Mouse (Mus musculus) heart, postnatal 0 days (tissue): Measurements from ENCODE around the gene Mcrs1.

Experiments used
- CTCF ChIP-seq: IDR thresholded peaks from 2 replicates; pipeline ENCODE4 v1.5.1; 2016; ENCODE audit warnings: antibody characterized with exemption, control low read depth, low read depth
- EP300 ChIP-seq: IDR thresholded peaks from 2 replicates; pipeline ENCODE4 v1.6.1; 2016; ENCODE audit warnings: antibody characterized with exemption, low read depth

DNA sequence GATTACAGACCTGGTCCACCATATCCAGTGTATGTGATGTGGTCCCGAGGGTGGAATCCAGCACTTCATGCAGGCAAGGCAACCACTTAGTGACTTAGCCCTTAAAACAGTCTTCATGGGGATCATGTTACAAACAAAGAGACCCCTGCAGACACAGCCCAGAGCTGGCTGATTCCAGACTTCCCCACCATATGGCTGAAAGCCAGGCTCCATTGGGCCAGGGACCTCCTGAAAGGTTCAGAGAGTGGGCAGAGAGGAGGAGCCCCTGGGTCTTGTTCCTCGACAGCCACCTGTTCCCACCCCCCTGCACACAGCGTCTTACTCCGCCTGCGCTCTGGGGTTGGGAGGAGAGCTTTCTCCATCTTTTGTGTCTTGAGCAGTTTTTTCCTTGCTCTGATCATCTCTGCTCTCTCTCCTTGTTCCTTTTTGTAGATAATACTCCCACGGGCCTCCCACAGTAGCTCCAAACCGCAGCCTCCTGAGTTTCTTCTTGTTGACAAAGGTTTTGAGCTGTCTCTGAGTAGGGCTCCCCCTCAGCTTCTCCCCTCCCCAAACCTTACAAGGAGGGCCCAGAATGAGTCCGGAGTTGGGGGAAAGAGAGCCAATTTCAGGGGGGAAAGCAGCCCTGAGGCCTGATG, 30.3 kb downstream of the Mcrs1 start:
- no peak for TF ChIP-seq CTCF
- TF ChIP-seq EP300, result no peak
